Mouse (Mus musculus) kidney, embryonic 16.5 days (tissue): Measurements from ENCODE around the gene Gm7029. TPM values are rescaled to one million over a fixed set of nuclear protein-coding genes. Genes with fewer than 3 reads are reported as not detected.

Source experiments
- ATAC-seq: fragments of 200-750 bp; cut with Nextera tagmentation; 2 replicates; pipeline ENCODE4 v1.8.0; 2017; ENCODE audit warnings: moderate TSS enrichment; ENCODE audit not compliant: low FRiP score, low TSS enrichment
- H3K27ac ChIP-seq: fragments of 300-500 bp; sonication (generic); 2 replicates; pipeline ENCODE4 v1.5.1; 2014; ENCODE audit warnings: low read length
- H3K27me3 ChIP-seq: fragments of 300-500 bp; sonication (generic); 2 replicates; pipeline ENCODE4 v1.6.1; 2014; ENCODE audit warnings: low read length, control low read depth, mixed read lengths; ENCODE audit not compliant: insufficient read depth
- H3K36me3 ChIP-seq: fragments of 300-500 bp; sonication (generic); 2 replicates; pipeline ENCODE4 v1.6.1; 2014; ENCODE audit warnings: low read length, control low read depth, mixed read lengths; ENCODE audit not compliant: insufficient read depth
- H3K4me1 ChIP-seq: fragments of 300-500 bp; sonication (generic); 2 replicates; pipeline ENCODE4 v1.6.1; 2014; ENCODE audit warnings: low read length, control low read depth, mixed read lengths; ENCODE audit not compliant: insufficient read depth
- H3K4me2 ChIP-seq: fragments of 300-500 bp; sonication (generic); replicated peaks from 2 replicates; pipeline ENCODE4 v1.6.1; 2014; ENCODE audit warnings: low read depth, low read length
- H3K4me3 ChIP-seq: fragments of 300-500 bp; sonication (generic); 2 replicates; pipeline ENCODE4 v1.5.1; 2014; ENCODE audit warnings: mild to moderate bottlenecking, low read length
- H3K9ac ChIP-seq: fragments of 300-500 bp; sonication (generic); replicated peaks from 2 replicates; pipeline ENCODE4 v1.6.1; 2014; ENCODE audit warnings: low read length
- H3K9me3 ChIP-seq: fragments of 300-500 bp; sonication (generic); 2 replicates; pipeline ENCODE4 v1.6.1; 2016; ENCODE audit warnings: low read length, control low read depth
- WGBS: fragments of 180-500 bp; shearing (Covaris S2); extraction: QIAGEN DNeasy Blood & Tissue Kit; methylation state at CpG from one replicate; pipeline ENCODE4 v1.1.7; 2014; 5-methylcytosine and 5-hydroxymethylcytosine counted together
- microRNA-seq: library from miRNA; unstranded; fragments of <30 nt; microRNA quantifications from one replicate; pipeline ENCODE4, GENCODE M21; 2016
- polyA plus RNA-seq: library from polyadenylated mRNA; unstranded; fragments of >200 nt; fragmentation: Nextera tagmentation; extraction: Ambion mirVana; gene quantifications from 2 replicates; pipeline ENCODE4 v1.2.1, GENCODE M21; 2015

Gm7029 gene
- polyA plus RNA-seq, 1 experiment from 2014 or later: not detected

GRCm38 (mm10) chr17:33918293-33919203, 44.9 kb downstream of the Gm7029 start:
- H3K27ac ChIP-seq: 0 out of 2 replicates have a peak overlapping the region, but pooled peaks have one; percentile 23
- no peaks in the 10 kb centered on the region for H3K9me3 ChIP-seq
- H3K36me3 ChIP-seq: peaks cover 23% of the 10 kb centered on the region
- no peak for ATAC-seq
- H3K4me2 ChIP-seq: peak overlapping the region; percentile 76
- H3K27me3 ChIP-seq: no peaks in the 10 kb centered on the region
- 63% methylated on average over 37 of the region's 37 CpGs for WGBS
- H3K4me1 ChIP-seq: peaks cover 34% of the 10 kb centered on the region
- H3K4me3 ChIP-seq: peak overlapping the region; percentile 76
- peak overlapping the region; percentile 70; the same call in 1 of the 2 replicates for H3K9ac ChIP-seq

GRCm38 (mm10) chr17:33919351-33920281, 46.0 kb downstream of the Gm7029 start:
- H3K4me3 ChIP-seq: peak overlapping the region; percentile 76
- WGBS: under 1% methylated on average over 52 of the region's 52 CpGs
- H3K4me2 ChIP-seq: peak overlapping the region; percentile 76
- ATAC-seq: no peak
- peak overlapping the region; percentile 79 for H3K27ac ChIP-seq
- H3K9me3 ChIP-seq: no peaks in the 10 kb centered on the region
- H3K9ac ChIP-seq: peak overlapping the region; percentile 70
- H3K4me1 ChIP-seq: peaks cover 31% of the 10 kb centered on the region
- no peaks in the 10 kb centered on the region for H3K27me3 ChIP-seq
- H3K36me3 ChIP-seq: peaks cover 12% of the 10 kb centered on the region; the same call in 1 of the 2 replicates

GRCm38 (mm10) chr17:33920282-33921097, 46.9 kb downstream of the Gm7029 start:
- Histone ChIP-seq H3K4me1 (peaks cover 22% of the 10 kb centered on the region), H3K4me3 (peak overlapping the region; percentile 76)
- WGBS: under 1% methylated on average over 36 of the region's 36 CpGs

GRCm38 (mm10) chr17:33921361-33921760, 47.7 kb downstream of the Gm7029 start:
- Histone ChIP-seq H3K9ac (no peak overlapping the region), H3K4me3 (no peak overlapping the region), H3K9me3 (no peaks in the 10 kb centered on the region), H3K4me1 (peaks cover 21% of the 10 kb centered on the region), H3K27me3 (no peaks in the 10 kb centered on the region), H3K27ac (no peak overlapping the region), H3K4me2 (no peak overlapping the region), H3K36me3 (peaks cover 15% of the 10 kb centered on the region; the same call in 1 of the 2 replicates)
- ATAC-seq: no peak
- 85% methylated on average over 7 of the region's 7 CpGs for WGBS

More at GRCm38 (mm10) chr17:33920282-33921097, 46.9 kb downstream of the Gm7029 start:
- H3K27me3 ChIP-seq: no peaks in the 10 kb centered on the region
- peak overlapping the region; percentile 70 for H3K9ac ChIP-seq
- no peaks in the 10 kb centered on the region for H3K9me3 ChIP-seq
- H3K36me3 ChIP-seq: peaks cover 9% of the 10 kb centered on the region; the same call in 1 of the 2 replicates
- peak; percentile 64 for ATAC-seq
- H3K4me2 ChIP-seq: peak overlapping the region; percentile 76
- peak overlapping the region; percentile 79 for H3K27ac ChIP-seq

Small RNA genes within 50 kb of the gene (microRNA-seq; reads per million reads assigned to microRNA genes)
- gene Gm27740: not detected

Other genes with a start within 250 kb of the Gm7029 start
- 46.3 and 58.4 TPM in 2 replicates for gene Zfp414, start 244.7 kb upstream of the Gm7029 start, polyA plus RNA-seq
- gene Pram1, start 235.8 kb upstream of the Gm7029 start, polyA plus RNA-seq: 0.31 and 0.63 TPM in 2 replicates
- 390 and 407 TPM in 2 replicates for gene Hnrnpm, start 187.0 kb upstream of the Gm7029 start, polyA plus RNA-seq
- 58.4 and 61.9 TPM in 2 replicates for gene March2, start 155.2 kb upstream of the Gm7029 start, polyA plus RNA-seq
- 245 and 303 TPM in 2 replicates for gene Rab11b, start 113.3 kb upstream of the Gm7029 start, polyA plus RNA-seq
- 28.4 and 29.5 TPM in 2 replicates for gene Angptl4, start 92.0 kb upstream of the Gm7029 start, polyA plus RNA-seq
- 65.0 and 73.5 TPM in 2 replicates for gene Kank3, start 63.3 kb upstream of the Gm7029 start, polyA plus RNA-seq
- gene Rps28, start 49.3 kb upstream of the Gm7029 start, polyA plus RNA-seq: 796 and 818 TPM in 2 replicates
- 480 and 498 TPM in 2 replicates for gene Ndufa7, start 49.3 kb upstream of the Gm7029 start, polyA plus RNA-seq
- 120 and 122 TPM in 2 replicates for gene Cd320, start 30.7 kb upstream of the Gm7029 start, polyA plus RNA-seq
- 9.6 and 10.5 TPM in 2 replicates for gene Kifc1, start 16.8 kb downstream of the Gm7029 start, polyA plus RNA-seq
- 0.22 TPM in 1 of 2 replicates, not detected in the other for gene Platr17, start 31.3 kb downstream of the Gm7029 start, polyA plus RNA-seq
- gene Daxx, start 35.6 kb downstream of the Gm7029 start, polyA plus RNA-seq: 59.9 and 60.1 TPM in 2 replicates
- 36.1 and 39.2 TPM in 2 replicates for gene Tapbp, start 42.1 kb downstream of the Gm7029 start, polyA plus RNA-seq
- gene Zbtb22, start 42.1 kb downstream of the Gm7029 start, polyA plus RNA-seq: 20.6 and 20.9 TPM in 2 replicates
- gene Rgl2, start 55.7 kb downstream of the Gm7029 start, polyA plus RNA-seq: 35.9 and 38.0 TPM in 2 replicates
- 168 and 174 TPM in 2 replicates for gene Pfdn6, start 66.5 kb downstream of the Gm7029 start, polyA plus RNA-seq
- gene Wdr46, start 66.8 kb downstream of the Gm7029 start, polyA plus RNA-seq: 32.7 and 37.7 TPM in 2 replicates
- gene B3galt4, start 77.7 kb downstream of the Gm7029 start, polyA plus RNA-seq: 6.2 and 6.9 TPM in 2 replicates
- 51.9 and 54.7 TPM in 2 replicates for gene Vps52, start 82.0 kb downstream of the Gm7029 start, polyA plus RNA-seq
- 1,660 and 1,786 TPM in 2 replicates for gene Rps18, start 82.2 kb downstream of the Gm7029 start, polyA plus RNA-seq
- gene H2-K1, start 126.5 kb downstream of the Gm7029 start, polyA plus RNA-seq: 31.5 and 32.7 TPM in 2 replicates
- 14.7 and 18.7 TPM in 2 replicates for gene Ring1, start 150.8 kb downstream of the Gm7029 start, polyA plus RNA-seq
- gene H2-Ke6, start 154.2 kb downstream of the Gm7029 start, polyA plus RNA-seq: 52.9 and 54.0 TPM in 2 replicates
- gene Slc39a7, start 157.8 kb downstream of the Gm7029 start, polyA plus RNA-seq: 227 and 231 TPM in 2 replicates
- gene Rxrb, start 158.0 kb downstream of the Gm7029 start, polyA plus RNA-seq: 52.7 and 56.7 TPM in 2 replicates
- 3.2 and 3.7 TPM in 2 replicates for gene Col11a2, start 165.6 kb downstream of the Gm7029 start, polyA plus RNA-seq
- gene H2-Oa, start 218.5 kb downstream of the Gm7029 start, polyA plus RNA-seq: 0.52 and 0.82 TPM in 2 replicates
- gene H2-DMa, start 245.7 kb downstream of the Gm7029 start, polyA plus RNA-seq: 18.3 and 19.0 TPM in 2 replicates
- gene Brd2, start 248.8 kb downstream of the Gm7029 start, polyA plus RNA-seq: 117 and 134 TPM in 2 replicates